Mouse (Mus musculus): ENCODE measurements around the gene Adh6b.

The Adh6b gene

DNA sequence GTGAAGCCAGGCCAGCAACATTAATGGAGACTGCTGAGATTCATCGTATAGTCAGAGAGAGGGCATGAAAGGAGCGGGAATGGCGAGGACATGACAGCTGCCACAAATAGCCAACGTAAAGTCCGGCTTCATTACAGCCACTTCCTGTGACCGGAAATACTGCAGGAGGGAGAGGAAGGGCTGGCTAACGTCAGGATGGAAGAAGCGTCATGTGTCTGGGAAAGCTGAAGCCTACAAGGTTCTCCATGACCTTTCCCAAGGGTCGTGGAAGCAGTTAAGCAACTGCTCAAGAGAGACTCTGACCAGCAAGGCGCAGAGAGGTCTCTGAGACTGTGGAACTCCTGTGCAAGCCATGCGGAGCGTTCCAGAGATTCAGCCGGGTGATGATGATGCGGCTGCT, at the start of gene Adh6b:
Gene Adh6b (plus strand): TSS at position 305 of the 400 bp plus-strand sequence.
- no peak for DNase-seq (ENCODE audit: low read depth)

DNA sequence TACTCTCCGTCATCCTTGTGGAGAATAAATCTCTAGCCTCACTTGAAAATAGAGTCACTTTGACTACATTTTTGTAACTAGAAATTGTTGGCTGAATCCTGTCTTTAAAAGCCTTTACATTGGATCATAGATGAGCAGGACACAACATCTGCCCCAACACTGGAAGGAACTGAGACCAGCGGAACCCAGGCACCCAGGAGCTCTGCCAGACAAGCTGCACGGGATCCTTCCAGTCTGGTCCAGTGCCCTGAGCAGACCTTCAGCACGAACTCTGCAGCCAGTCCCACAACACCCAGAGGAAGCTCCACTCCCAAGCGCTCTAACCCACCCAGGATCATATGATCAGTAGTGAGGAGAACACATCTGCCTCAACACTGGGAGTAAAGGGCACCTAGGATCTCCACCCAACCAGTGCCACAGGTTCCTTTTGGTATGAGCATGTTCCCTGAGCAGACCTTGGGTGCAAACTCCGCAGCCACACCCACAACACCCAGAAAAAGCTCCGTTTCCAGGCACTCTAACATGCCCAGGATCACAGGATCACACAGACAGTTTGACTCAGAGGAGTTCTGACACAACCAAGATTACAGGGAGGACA, 48.2 kb upstream of the Adh6b start:
- DNase-seq (ENCODE audit: low read depth) = no peak

DNA sequence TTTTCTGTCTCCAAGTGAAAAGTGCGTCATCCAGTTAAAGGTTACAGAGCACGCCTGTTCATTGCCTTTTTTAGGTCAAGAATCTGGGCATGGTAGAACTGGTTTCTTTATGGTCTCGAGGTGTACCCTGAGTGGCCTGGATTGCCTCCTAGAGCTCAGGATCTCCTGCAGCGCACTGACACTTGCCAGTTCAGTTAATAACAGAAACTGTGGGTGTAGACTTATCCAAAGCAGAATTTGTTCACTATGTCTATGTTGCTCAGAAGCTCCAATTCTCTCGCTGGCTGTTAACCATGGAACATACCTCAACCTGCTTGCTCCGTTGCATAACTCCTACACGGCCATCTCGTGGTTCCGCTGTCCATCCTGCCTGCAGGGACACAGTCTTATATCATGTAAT, 41.4 kb upstream of the Adh6b start:
- no peak for DNase-seq (ENCODE audit: low read depth)

DNA sequence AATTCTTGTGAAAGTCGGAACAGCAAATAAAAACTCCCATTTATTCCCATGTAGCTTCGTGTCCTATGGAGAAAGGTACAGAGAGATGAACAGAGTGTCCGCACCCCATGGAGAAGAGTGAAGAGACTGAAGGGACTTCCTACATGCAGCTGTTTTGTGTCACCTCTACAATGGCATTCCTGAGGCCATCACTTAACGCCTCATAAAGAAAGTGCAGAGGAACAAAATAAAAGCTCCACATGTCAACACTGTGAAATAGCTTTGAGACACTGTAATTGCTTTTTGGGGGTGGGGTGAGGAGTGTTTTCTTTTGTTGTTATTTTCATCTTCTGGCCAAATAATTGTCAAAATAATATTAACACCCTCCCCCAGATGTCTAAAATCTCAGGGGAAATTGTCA, 38.9 kb upstream of the Adh6b start:
- DNase-seq (ENCODE audit: low read depth) = no peak

DNA sequence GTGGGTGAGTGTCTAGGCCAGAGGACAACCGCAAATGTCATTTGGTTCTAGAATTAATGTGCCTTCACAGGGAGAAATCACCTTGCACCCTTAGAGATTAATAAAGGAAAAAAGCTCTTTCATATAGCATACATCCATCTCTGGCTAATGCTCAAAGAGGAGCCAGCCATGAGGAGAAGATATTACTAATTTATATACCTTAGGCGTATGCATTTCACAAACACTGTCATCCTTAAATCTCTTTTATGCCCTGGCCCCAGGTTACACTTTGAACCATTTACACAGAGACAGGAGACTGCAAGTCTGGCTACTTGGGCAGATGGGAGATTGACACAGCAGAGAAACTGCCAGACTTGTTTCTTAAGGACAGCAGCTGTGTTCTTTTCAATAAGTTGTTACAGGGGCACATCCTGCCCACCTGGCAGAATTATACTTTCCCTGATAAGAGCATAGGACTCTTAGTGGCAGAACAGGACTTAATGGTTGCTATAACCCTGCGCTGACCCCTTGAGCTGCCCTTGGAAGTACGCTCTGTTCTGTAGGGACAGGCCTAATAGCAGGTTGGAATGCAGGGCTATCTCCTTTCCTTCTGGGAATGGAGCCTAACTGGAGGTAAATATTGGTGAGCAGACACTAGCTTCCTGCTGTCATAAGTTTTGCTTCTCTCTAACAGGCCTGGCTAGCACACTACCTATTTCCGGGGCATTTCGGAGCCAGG, 37.6 kb upstream of the Adh6b start:
- DNase-seq (ENCODE audit: low read depth) = no peak

DNA sequence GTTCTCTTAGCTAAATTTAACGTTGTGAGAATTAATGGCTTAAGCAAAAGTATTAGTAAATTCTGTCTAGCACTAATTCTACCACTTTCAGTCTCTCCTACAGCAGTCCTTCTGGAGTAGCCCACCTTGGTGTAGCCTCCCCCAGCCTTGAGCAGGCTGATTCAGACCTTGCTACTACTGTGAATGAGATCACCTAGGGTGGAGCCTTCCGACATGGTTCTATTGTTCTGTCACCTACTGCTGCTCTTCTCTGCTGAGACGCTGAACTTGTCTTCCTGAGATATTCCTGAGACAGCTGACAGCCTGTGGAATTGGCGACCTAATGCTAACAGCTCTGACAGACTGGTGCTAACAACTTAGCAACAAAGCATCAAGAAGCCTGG, 37.1 kb upstream of the Adh6b start:
- no peak for DNase-seq (ENCODE audit: low read depth)

DNA sequence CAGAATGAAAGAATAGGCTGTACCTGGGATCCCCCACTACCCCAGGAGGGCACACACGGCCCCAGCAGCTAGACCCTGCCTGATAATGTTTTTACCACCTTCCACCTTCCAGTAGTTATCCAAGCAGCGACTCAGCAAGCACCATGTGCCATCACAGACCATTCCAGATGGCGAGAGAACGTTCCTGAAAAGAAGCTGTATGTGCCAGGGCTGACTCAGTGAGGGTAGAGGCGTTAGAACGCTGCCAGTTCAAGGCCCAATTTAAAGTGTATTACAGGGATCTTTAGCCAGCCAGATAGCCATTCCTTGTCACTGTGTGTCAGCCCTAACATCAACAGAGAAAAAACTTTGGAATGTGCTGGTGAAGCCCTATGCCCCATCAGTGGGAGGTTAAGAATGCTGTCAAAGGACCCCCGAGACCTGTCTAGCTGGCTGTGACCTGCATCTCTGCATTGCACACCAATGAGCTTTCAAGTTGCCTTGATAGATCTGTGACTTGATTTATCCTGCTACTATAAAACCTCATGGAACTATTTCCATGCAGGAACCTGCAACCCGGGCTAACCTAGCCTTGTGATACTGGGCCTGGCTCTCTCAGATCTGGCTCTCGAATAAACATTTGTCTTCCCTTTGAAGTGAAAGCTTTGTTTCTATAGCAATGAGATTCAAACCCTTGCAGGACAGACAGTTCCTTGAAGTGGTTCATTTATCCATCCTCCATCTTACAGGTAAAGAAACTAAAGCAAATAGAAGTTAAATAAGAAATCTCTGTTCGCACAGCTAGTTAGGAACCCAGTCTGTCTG, 35.9 kb upstream of the Adh6b start:
- no peak for DNase-seq (ENCODE audit: low read depth)

DNA sequence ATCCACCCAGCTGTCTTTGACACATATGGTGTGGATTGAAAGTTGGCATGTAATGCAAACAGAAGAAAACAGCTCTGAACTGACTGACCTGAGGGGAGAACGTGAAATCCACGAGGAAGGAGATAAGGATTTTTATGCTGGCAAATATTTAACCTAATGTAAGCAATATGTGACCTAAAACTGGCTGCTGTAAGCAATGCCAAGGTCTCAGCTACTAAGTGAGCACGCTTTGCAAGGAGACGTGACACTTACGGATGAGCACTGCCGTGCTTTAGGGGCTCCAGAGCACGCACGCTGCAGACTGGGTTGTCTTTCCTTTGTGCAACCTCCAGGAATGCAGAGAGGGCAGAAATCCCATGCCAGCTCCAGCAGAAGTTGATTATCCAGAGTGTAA, 35.3 kb upstream of the Adh6b start:
- no peak for DNase-seq (ENCODE audit: low read depth)

DNA sequence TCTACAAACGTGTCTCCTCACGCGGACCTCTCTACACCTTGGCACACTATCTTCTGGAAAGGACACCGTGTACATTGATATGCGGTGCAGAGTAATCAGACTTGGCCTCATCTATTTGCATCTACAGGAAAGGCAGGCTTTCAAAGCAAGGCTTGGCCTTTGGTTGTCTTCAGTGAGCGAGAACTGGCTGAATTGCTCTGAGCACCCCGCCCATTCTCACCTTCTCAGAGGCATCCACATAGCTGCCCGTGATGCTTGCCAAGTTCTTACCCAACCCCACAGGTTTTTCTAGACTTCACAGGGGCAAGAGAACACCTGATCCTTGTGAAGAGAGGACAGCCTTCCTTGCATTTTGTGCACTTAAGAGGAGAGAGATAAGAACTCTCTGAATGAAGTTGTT, 31.7 kb upstream of the Adh6b start:
- DNase-seq (ENCODE audit: low read depth) = no peak

DNA sequence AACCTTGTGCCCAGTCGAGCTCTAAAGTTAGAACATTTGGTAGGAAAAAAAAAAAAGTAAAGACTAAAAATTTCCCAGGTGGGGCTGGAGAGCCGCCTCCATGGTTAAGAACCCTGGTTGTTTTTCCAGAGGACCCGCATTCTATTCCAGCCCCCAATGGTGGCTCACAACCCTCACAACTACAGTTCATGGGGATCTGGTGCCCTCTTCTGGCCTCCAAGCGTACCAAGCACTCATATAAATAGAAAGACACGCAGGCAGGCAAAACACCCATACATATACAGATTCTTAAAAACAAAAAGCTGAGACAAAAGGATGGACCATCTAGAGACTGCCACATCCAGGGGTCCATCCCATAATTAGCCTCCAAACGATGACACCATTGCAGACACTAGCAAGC, 30.6 kb upstream of the Adh6b start:
- DNase-seq (ENCODE audit: low read depth) = no peak

DNA sequence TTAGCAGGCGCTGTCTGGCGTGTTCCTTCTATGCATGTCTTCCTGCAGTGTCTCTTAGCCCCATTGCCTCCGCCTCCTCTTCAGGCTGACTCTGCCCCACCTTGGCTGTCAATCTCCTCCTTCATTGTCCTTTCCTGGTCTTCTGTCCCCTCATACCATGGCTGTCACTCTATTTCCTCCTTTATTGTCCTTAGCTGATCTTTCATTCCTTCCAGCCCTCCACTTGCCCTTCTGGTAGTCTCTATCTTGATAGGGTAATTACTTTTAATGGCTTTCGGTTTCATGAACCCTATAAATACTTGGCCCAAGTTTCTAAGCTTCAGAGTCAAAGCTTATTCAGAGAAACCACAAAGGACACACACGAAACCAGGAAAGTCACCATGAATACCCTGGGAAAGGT, 28.6 kb upstream of the Adh6b start, which contains the start of gene Adh6a:
Gene Adh6a (plus strand): TSS at position 322 of the 400 bp plus-strand sequence.
- no peak for DNase-seq (ENCODE audit: low read depth)

DNA sequence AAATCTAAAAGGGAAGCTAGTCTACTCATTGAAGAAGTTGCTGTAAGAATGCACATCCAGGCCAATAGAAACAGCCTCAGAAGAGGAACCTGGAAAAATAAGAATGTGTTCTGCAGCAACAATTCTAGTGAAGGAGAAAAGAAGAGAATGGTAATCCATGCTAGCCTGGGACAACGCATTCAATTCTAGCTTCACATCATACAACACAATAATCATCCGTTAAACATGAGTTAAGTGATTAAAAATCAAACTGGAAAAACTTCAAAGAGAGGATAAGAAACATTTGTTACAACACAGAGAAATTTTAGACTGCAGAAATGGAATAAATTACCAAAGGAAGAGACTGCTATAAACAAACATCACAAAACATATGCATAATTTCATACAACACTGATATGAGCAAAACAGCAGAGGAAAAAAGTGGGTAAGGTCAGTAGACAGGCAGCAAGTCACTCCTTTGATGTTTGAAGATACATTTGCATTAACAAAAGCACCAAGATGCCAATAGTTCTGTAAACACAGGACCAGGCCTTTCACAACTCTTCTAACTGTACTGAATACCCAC, 24.6 kb upstream of the Adh6b start:
- DNase-seq (ENCODE audit: low read depth) = no peak

DNA sequence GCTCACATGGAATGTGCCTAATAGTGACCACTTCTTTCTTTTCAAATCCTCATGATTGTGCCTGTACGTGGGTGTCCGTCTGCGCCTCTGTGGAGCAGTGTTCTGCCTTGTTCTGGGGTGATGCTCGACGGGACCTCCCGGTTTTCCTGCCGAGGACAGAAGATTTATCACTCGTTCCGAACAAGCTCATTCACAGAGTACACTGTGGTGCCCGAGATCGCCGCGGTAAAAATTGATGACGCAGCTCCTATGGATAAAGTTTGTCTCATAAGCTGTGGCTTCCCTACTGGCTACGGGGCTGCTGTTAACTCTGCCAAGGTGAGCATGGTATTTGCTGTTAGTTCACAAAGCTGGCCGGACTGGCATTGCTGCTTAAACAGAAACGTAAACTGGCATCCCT, 16.6 kb upstream of the Adh6b start:
- no peak for DNase-seq (ENCODE audit: low read depth)

DNA sequence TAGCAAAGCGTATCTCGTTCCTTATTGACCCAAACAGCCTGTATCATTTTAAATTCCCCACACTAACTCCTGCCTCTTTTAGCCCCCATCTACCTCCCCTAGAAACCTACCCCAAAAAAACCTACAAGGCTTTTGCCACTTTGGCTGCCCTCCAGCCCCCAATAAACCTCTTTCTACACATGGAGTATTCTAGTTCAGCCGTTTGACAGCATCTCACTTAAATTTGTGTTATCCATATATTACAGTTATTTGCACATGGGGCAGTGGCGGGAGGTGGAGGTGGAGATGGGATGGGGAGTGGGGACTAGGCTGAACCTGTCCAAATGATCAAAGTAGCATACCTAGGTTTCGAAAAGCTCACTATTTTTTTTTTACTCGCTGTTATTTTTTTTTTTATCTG, 16.1 kb upstream of the Adh6b start:
- DNase-seq (ENCODE audit: low read depth) = no peak

DNA sequence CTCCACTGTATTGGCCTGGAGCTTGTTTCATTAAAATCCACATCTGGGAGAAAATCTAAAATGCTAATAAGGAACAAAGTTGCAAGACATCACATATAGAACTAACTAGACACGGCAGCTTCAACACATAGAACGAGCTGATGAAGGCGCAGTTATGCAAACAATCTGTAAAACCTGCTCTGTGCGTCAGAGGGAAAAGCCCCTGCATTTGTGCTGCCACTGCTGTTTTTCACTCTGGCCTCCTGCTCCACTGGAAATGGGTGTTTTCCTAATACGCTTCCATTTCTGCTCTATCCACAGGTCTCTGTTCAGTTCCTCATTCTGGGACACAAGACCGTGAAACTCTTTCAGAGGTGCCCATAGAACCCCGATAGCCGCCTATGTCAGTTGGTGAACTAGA, 7.7 kb upstream of the Adh6b start:
- no peak for DNase-seq (ENCODE audit: low read depth)

DNA sequence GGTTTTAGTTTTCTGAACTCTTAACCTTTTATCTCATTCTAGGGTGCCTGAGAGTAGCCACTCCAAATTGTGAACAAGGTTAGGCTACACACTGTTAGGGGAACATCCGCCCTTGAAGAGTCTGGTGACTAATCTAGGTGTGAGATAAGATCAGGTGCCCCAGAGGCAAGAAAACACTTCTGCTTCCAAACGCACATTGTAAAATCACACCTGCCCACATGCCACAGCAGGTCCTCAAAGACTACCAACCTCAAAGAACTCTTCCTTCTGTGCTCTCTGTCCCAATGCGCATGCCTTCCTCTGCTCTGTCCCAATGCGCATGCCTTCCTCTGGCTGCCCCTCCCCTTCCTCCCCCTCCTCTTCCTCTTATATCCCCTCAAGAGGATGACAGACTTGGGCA, 7.3 kb upstream of the Adh6b start:
- DNase-seq (ENCODE audit: low read depth) = no peak

DNA sequence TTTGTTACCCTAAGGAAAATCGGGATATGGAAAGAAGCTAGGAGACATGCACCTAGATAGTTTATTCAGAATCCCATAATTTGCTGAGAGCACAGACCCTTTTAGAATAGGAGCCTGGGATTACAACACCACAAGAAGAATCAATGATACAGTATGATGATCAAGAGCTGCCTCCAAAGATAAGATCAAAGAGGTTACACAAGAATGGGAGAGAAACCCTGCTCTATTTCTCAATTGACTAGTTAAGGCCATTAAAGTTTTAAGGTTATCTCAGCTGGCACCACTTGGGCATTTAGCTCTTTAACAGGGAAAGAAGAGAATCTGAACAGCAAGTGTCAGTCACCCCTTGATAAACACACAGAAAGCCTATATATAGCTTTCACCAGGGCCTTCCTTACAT, 6.0 kb upstream of the Adh6b start:
- no peak for DNase-seq (ENCODE audit: low read depth)

DNA sequence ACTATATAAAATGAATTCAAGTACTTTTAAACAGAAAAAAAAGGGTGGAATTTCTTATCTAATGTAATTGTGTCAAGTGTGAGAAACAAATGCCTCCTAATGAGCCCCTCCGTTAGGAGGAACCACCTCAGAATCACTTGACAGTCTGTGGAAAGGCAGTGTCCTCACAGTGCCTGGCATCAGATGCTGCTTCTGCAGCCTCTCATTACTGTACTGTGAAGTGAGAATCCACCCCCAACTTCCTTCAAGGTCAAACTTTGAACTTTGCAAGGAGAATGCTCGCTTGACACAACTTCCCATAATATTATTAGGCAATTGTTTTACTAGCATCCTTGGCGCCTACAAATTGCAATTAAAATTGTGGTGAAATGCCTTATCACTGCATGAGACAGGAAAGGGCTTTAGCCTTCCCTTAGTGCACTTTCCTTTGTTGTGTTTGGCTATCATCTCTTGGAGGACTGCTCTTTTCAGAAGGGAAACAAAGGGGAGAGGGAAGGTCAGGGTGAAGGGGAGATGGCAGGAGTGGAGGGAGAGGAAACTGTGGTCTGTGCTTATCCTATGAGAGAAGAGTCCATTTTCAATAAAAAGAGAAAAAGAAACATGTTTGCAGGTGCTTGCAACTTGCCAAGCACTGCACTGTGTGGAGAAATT, 5.3 kb upstream of the Adh6b start:
- DNase-seq (ENCODE audit: low read depth) = no peak

DNA sequence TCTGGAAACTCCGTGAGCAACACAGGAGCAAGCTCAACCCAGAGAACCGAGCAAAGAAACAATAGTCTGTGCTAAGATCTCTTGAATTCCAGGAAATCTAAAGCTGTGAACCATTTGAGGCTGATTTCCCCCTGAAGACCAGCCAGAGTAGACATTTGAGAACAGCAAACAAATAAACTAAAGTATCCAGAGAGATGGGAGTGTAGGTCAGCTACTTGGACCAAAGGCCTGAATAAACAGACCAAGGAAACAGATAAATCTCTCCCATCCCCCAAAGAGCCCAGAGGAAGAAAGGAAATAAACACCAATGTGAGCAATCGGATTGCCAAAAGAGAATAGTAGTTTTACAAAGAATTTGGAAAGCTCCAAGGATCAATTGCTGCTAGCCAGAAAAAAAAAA, 5.5 kb downstream of the Adh6b start:
- no peak for DNase-seq (ENCODE audit: low read depth)

DNA sequence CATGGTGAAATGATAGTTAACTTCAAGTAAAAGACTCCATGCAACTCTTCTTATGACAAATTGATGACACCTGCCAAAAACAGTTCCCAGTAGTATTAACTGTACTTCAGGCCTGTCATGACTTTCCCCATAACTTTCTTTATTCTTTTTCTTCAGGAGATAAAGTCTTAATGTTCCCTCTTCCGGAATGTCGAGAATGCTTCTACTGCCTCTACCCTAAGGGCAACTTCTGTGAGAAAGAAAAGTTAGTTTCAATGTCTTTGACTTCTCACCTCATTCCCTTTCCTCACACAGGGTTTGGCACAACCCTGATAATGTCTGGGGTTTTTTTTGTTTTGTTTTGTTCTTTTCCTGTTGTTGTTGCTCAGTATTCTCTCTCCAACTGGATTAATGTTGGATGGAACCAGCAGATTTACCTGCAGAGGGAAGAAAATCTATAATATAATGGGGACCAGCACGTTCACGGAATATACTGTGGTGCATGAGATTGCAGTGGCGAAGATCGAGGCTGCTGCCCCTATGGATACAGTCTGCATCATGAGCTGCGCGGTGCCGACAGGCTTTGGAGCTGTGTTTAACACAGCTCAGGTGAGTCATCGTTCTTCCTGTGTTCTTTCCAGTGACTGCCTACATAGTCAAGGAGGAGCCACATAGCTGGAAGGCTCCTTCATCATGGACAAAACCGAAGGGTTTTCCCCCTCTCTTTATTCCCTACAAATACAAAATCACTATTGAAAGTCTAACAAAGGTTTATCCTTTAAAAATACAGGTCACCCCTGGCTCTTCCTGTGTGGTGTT, 10.6 kb downstream of the Adh6b start:
- no peak for DNase-seq (ENCODE audit: low read depth)

DNA sequence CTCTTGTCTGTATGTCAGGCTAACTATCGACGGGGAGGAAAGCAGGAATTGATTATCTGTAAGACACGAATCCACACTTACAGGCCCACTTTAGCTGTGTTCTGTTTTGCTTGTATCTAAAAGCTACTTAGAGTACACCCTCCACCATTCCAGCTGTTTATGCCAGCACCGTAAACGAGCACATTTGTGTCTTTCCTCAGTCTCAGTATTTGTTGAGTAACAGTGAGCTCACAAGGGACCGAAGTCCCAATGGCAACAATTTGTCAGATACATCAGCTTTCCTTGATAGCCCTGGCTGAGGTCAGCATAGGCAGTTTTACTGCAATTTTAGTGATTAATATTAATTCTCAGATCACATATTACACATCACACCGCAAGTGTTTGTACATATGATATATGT, 17.3 kb downstream of the Adh6b start:
- DNase-seq (ENCODE audit: low read depth) = no peak

DNA sequence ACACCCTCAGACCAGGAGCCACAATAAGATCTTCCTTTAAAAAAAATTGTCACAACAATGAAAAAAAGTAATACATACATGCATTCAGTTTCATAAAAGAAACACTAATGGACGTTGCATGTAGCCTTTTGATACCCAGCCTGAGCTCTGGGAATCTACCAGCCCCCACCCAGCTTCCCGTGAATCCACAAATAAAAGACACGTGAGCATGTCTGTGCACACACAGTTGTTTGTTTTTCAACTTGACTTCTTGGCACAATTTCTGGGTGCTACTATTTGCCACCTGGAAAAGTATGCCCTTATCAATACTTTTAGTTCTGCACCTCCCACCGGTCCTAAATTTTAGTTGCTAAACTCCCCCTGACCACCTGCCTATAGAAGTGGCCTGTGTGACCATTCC, 19.1 kb downstream of the Adh6b start:
- DNase-seq (ENCODE audit: low read depth) = no peak
